Comparison of ENCODE assay signal across 20 mouse cellular contexts in genomic region chr1:135252854-135253253, GRCm38 (mm10). TPM values are rescaled to one million over a fixed set of nuclear protein-coding genes. Genes with fewer than 3 reads are reported as not detected.
A peak's percentile ranks its signal among the peaks of the same experiment; 100 is the strongest.
DNase-seq lines count a peak whose midpoint lies in the region; ATAC-seq and TF ChIP-seq lines count a peak whose summit lies in the region.
"Had no signal": no experiment of that assay in that cellular context is flagged by ENCODE, and none has a peak within 500 bp of the region (broad histone marks: within the 10 kb centered on the region; RNA-seq: fewer than 3 reads in every experiment).

No protein-coding gene starts in this region.

- H3K9ac ChIP-seq in heart, postnatal 0 days (replicated peaks; ENCODE audit: low read depth, low read length) = no peak overlapping the region
- no peak overlapping the region for H3K9ac ChIP-seq in lung, embryonic 14.5 days
- no peak overlapping the region for H3K9ac ChIP-seq in stomach, embryonic 15.5 days
- H3K9ac ChIP-seq: heart, embryonic 13.5 days; hindbrain, embryonic 15.5 days; limb, embryonic 12.5 days; neural tube, embryonic 15.5 days had no signal

- H3K36me3 ChIP-seq in heart, postnatal 0 days (replicated peaks; ENCODE audit: control insufficient read depth, insufficient read depth, low read length) = no peaks in the 10 kb centered on the region
- no peaks in the 10 kb centered on the region for H3K36me3 ChIP-seq in lung, embryonic 14.5 days (ENCODE audit: insufficient read depth)
- H3K36me3 ChIP-seq in stomach, embryonic 15.5 days = no peaks in the 10 kb centered on the region
- H3K36me3 ChIP-seq: heart, embryonic 13.5 days; hindbrain, embryonic 15.5 days; limb, embryonic 12.5 days; neural tube, embryonic 15.5 days had no signal

- no peak overlapping the region for H3K4me3 ChIP-seq in heart, postnatal 0 days (ENCODE audit: low read depth, low read length)
- no peak overlapping the region for H3K4me3 ChIP-seq in lung, embryonic 14.5 days (ENCODE audit: low read depth, low read length)
- H3K4me3 ChIP-seq in stomach, embryonic 15.5 days (replicated peaks) = no peak overlapping the region
- H3K4me3 ChIP-seq: heart, embryonic 13.5 days; hindbrain, embryonic 15.5 days; limb, embryonic 12.5 days; neural tube, embryonic 15.5 days had no signal

- peak; percentile 22 for DNase-seq in heart, postnatal 0 days (ENCODE audit: low spot score)
- no peak for DNase-seq in heart, adult 11 months
- peak; percentile 39 for DNase-seq in embryo, embryonic 10.5 days (ENCODE audit: low spot score)
- DNase-seq in lung, embryonic 14.5 days = peak; percentile 61
- no peak for DNase-seq in layer of hippocampus, adult 8-10 months (ENCODE audit: low spot score in 2 of 2)
- DNase-seq in spleen, adult 12 weeks (ENCODE audit: low spot score) = no peak
- DNase-seq: cerebellum, postnatal 14 days; right cerebral cortex, adult 18-20 months; thymus, postnatal 25 days had no signal

- no peak for TF ChIP-seq CTCF in heart, postnatal 0 days (IDR thresholded peaks at IDR 0.05; ENCODE audit: low read depth)
- TF ChIP-seq CTCF in lung, embryonic 14.5 days (IDR thresholded peaks at IDR 0.05; ENCODE audit: low read depth) = no peak

- WGBS in heart, postnatal 0 days = 28% methylated on average over 4 of the region's 4 CpGs
- WGBS in lung, embryonic 14.5 days = 14% methylated on average over 4 of the region's 4 CpGs
- 32% methylated on average over 4 of the region's 4 CpGs for WGBS in stomach, embryonic 15.5 days

- no peak overlapping the region for H3K4me2 ChIP-seq in heart, postnatal 0 days (ENCODE audit: low read depth, low read length)
- H3K4me2 ChIP-seq in lung, embryonic 14.5 days = no peak overlapping the region
- H3K4me2 ChIP-seq in stomach, embryonic 15.5 days = peak overlapping the region; percentile 76; the same call in 1 of the 2 replicates
- H3K4me2 ChIP-seq: heart, embryonic 13.5 days; hindbrain, embryonic 15.5 days; limb, embryonic 12.5 days; neural tube, embryonic 15.5 days had no signal

- no peak overlapping the region for H3K27ac ChIP-seq in heart, postnatal 0 days (ENCODE audit: low read depth)
- no peak overlapping the region for H3K27ac ChIP-seq in lung, embryonic 14.5 days (ENCODE audit: low read depth)
- H3K27ac ChIP-seq in stomach, embryonic 15.5 days = peak overlapping the region; percentile 44; the same call in 1 of the 2 replicates
- H3K27ac ChIP-seq: heart, embryonic 13.5 days; hindbrain, embryonic 15.5 days; kidney, postnatal 0 days; limb, embryonic 12.5 days; macrophage; neural tube, embryonic 15.5 days had no signal

- H3K9me3 ChIP-seq in heart, postnatal 0 days (replicated peaks; ENCODE audit: control insufficient read depth, low read length) = no peaks in the 10 kb centered on the region
- no peaks in the 10 kb centered on the region for H3K9me3 ChIP-seq in lung, embryonic 14.5 days (ENCODE audit: low read depth, low read length)
- H3K9me3 ChIP-seq in stomach, embryonic 15.5 days = no peaks in the 10 kb centered on the region
- H3K9me3 ChIP-seq: heart, embryonic 13.5 days; hindbrain, embryonic 15.5 days; limb, embryonic 12.5 days; neural tube, embryonic 15.5 days had no signal

- peaks cover 50% of the 10 kb centered on the region for H3K27me3 ChIP-seq in heart, postnatal 0 days (ENCODE audit: control insufficient read depth, insufficient read depth, low read length)
- H3K27me3 ChIP-seq in lung, embryonic 14.5 days (ENCODE audit: insufficient read depth, low read length) = no peaks in the 10 kb centered on the region
- no peaks in the 10 kb centered on the region for H3K27me3 ChIP-seq in stomach, embryonic 15.5 days (replicated peaks)
- H3K27me3 ChIP-seq: hindbrain, embryonic 15.5 days; neural tube, embryonic 15.5 days; Patski had no signal

- H3K4me1 ChIP-seq in heart, postnatal 0 days (ENCODE audit: control insufficient read depth, insufficient read depth) = peaks cover 11% of the 10 kb centered on the region; the same call in 1 of the 2 replicates
- H3K4me1 ChIP-seq in lung, embryonic 14.5 days (ENCODE audit: insufficient read depth) = peaks cover 3% of the 10 kb centered on the region; the same call in 1 of the 2 replicates
- 0 out of 2 replicates have a peak, but pooled peaks cover 3% of the 10 kb centered on the region for H3K4me1 ChIP-seq in stomach, embryonic 15.5 days

- no peak for TF ChIP-seq EP300 in heart, postnatal 0 days (IDR thresholded peaks at IDR 0.05; ENCODE audit: low read depth)

- no peak for ATAC-seq in heart, postnatal 0 days (ENCODE audit: insufficient read depth, low read depth)
- peak; percentile 66 for ATAC-seq in lung, embryonic 14.5 days (ENCODE audit: insufficient read depth)
- no peak for ATAC-seq in stomach, embryonic 15.5 days (ENCODE audit: insufficient read depth, low FRiP score, low read depth)
- no peak for ATAC-seq in frontal cortex, adult (ENCODE audit: low TSS enrichment)
- ATAC-seq: CD4-positive, CD25-positive, alpha-beta regulatory T cell, adult 4 months; Patski had no signal

RNA-seq across cellular contexts. Expression of gene Elf3, which starts 5.5 kb away (rescaled TPM):
- 0.99 TPM in 1 of 2 replicates, not detected in the other for total RNA-seq in heart, postnatal 0 days (2014; rRNA removed; ENCODE audit: low replicate concordance)
- 0.48 and 0.57 TPM in 2 replicates for polyA plus RNA-seq in heart, postnatal 0 days (2015; fragmentation: Nextera tagmentation; extraction: Ambion mirVana)
- polyA plus RNA-seq in lung, embryonic 14.5 days (2014; fragmentation: Nextera tagmentation; extraction: Ambion mirVana) = 12.3 and 13.5 TPM in 2 replicates
- polyA plus RNA-seq in stomach, embryonic 15.5 days (2015; fragmentation: Nextera tagmentation; extraction: Ambion mirVana) = 131 and 134 TPM in 2 replicates
- not detected for total RNA-seq in layer of hippocampus, adult 8-10 months (2022)
- total RNA-seq: layer of hippocampus, postnatal 14 days had no signal
- polyA plus RNA-seq: CD4-positive, CD25-positive, alpha-beta regulatory T cell, adult 4 months; macrophage had no signal

RNA-seq across cellular contexts. Expression of gene Rnpep, which starts 31.0 kb away (rescaled TPM):
- total RNA-seq in heart, postnatal 0 days (2014; rRNA removed; ENCODE audit: low replicate concordance) = 41.2 and 45.2 TPM in 2 replicates
- polyA plus RNA-seq in heart, postnatal 0 days (2015; fragmentation: Nextera tagmentation; extraction: Ambion mirVana) = 25.3 and 30.4 TPM in 2 replicates
- polyA plus RNA-seq in lung, embryonic 14.5 days (2014; fragmentation: Nextera tagmentation; extraction: Ambion mirVana) = 96.6 and 99.2 TPM in 2 replicates
- polyA plus RNA-seq in stomach, embryonic 15.5 days (2015; fragmentation: Nextera tagmentation; extraction: Ambion mirVana) = 132 and 141 TPM in 2 replicates
- total RNA-seq in layer of hippocampus, adult 8-10 months (2022) = 10 to 100 TPM; 53.9 to 63.9 (median 59.3) TPM

Comparison
In these comparisons a context has a peak if more than half of its experiments do, and no peak if none do; other contexts are left out.
1. DNase-seq: peak in heart, postnatal 0 days (single experiment), embryo, embryonic 10.5 days (single experiment) and lung, embryonic 14.5 days (single experiment); none in heart, adult 11 months (single experiment), layer of hippocampus, adult 8-10 months (0 of 2) and spleen, adult 12 weeks (single experiment).